Mouse (Mus musculus) left cerebral cortex, adult 2 months (tissue): ENCODE measurements around the gene Scn4b. TPM values are rescaled to one million over a fixed set of nuclear protein-coding genes. Genes with fewer than 3 reads are reported as not detected.

ENCODE experiments used
- DNase-seq, 2 experiments: peaks; one replicate each; pipeline ENCODE4 v3.0.0; 2021 to 2022; ENCODE audit warnings: low spot score in 2 of 2, mixed read lengths in 1 of 2; ENCODE audit errors: extremely low spot score in 1 of 2
- H3K27ac ChIP-seq: fragments of 200-600 bp; 2 replicates; pipeline ENCODE4 v1.8.1; 2022
- H3K4me3 ChIP-seq: fragments of 200-600 bp; 2 replicates; pipeline ENCODE4 v1.8.1; 2022
- CTCF ChIP-seq: fragments of 200-600 bp; IDR thresholded peaks from 2 replicates; pipeline ENCODE4 v1.8.1; 2022; ENCODE audit warnings: antibody characterized with exemption, mild to moderate bottlenecking, moderate library complexity
- intact Hi-C: fragments of 180-260 bp; cut with DNase I; formaldehyde crosslinking; loops from one replicate; pipeline ENCODE4 v1.15.1; 2025
- total RNA-seq, 2 experiments: library from RNA; stranded (reverse); gene quantifications; 2 replicates each; pipeline ENCODE4 v1.2.3; 2021

Scn4b gene
- total RNA-seq, 2 experiments from 2014 or later = 52.1 to 74.9 TPM

DNA sequence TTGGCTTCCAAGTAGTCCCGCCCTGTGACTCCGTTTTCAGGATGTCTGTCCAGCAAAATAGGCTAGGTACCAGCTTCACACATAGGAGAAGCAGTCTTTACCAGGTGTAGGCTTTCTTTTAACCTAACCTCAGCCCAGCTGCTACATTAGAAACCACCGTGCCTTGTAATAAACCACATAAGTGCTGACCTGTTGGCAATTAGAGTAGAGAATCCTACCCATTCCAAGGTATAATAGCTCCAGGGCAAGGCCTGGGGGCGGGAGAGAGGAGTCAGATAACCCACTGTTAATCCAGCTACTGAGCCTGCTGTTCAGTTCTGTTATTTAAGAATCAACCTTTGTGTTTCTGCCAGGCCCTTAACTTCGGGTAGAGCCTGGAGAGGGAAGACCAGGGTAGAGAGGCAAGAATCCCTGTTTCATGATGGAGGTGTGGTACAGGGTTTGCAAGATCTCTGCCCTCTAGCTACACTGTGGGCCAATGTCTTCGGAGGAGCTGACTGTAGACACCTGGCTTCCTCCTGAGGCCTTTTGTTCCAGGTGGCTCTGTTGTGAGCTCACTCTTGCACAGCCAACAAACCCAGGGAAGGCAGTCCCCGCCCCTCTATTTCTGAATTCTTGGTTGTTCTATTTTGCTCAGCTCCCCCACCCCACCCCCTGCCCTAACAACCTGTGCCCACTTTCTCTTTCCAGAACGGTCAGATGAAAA is 58.1 kb downstream of the Scn4b start:
- no peak for TF ChIP-seq CTCF
- Histone ChIP-seq H3K4me3 (no peak overlapping the region), H3K27ac (no peak overlapping the region)
- intact Hi-C loops = no loop called here
- DNase-seq = no peak

DNA sequence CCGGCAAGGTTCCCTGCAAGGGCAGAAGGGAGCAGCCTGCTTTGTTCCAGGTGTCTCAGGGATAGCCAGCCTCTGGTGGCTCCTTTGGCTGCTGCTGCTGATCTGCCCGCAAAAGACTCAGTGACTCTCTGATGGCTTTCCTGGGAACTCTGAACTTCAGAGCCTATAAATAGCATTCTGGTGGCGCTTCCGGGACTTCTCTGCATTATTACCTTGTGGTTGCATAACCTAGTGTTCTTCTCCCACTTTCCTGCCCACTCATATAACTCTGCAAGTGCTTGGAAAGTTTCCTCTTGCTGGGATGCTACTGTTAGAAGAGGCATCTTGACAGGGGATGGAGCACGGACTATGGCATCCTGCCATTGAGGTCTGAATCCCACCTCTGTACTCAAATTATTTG is 59.4 kb downstream of the Scn4b start:
- Histone ChIP-seq H3K4me3 (no peak overlapping the region), H3K27ac (no peak overlapping the region)
- intact Hi-C loops = no loop called here
- TF ChIP-seq CTCF = no peak
- DNase-seq = no peak

DNA sequence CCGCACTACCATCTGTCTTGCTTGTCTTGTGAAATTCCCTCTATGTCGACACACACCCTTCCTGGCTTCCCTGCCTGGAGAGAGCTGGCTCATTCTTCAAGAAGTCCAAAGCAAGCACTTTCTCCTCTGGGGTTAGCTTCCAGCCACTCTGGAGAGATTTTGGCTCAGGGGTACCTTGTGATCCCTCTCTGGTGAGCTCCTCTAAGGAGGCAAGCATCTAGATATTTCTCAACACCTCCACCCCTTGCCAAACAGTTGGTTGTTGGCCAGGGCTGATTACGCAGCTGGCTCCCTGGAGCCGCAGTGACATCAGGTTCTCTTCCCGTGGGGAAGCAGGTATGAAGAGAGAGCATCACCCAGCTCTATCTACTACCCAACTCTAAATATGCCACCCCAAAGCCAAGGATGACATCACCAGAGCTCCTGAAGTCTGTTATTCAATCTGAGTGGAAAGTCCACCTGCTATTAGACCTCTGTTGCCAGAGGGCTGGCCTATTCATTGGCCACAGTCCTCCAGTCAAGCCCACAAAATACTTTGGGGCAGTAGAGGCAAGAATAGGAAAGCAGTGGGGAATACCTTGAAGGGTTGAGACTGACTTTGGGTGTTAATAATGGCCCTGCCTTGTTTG is 63.2 kb downstream of the Scn4b start:
- H3K27ac ChIP-seq = no peak overlapping the region

DNA sequence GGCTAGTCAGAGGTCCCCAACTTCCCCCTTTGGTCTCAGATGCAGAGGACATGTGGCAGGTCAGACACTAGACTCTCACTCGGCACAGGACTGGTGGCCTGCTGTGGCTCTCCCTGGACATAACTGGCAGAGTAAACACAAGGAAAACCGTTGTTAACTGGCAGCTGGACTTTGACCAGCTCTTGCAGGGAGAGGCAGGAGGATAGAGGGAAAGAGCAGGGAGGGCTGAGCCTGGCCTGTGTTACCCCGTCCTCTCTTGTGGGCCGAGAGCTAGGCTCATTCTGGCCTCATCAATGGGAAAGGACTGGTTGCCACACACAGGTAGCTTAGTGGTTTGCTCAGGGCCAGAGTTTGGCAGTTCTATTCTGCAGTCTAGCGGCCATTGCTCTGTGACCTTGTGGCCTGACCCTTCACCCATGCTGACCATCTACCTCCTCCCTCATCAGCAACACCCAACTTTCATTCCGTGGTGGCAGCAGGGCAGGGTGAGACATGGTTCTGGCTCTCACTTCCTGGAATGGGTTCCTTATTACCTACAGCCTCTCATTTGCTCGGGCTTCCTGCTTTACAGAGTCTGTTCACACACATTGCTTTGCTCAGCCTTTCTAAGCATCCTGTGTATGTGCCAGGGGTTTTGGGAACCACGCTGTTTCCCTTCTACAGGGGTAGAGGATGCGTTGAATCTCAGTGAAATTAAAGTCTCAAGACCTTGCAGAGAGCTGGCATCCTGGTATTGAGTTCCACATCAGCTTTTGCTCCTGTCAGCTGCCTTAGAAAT is 64.0 kb downstream of the Scn4b start:
- DNase-seq = no peak
- Histone ChIP-seq H3K4me3 (no peak overlapping the region), H3K27ac (no peak overlapping the region)
- intact Hi-C loops = no loop called here
- no peak for TF ChIP-seq CTCF

More for the DNA sequence above, 63.2 kb downstream of the Scn4b start:
- H3K4me3 ChIP-seq = no peak overlapping the region
- DNase-seq = no peak
- TF ChIP-seq CTCF = no peak
- intact Hi-C loops = no loop called here

Other genes starting within 250 kb of the Scn4b start
- gene Atp5l, start 217.7 kb upstream of the Scn4b start, total RNA-seq = 100 to 1,000 TPM; 302 to 340 TPM
- gene Ube4a, start 172.8 kb upstream of the Scn4b start, total RNA-seq = 10 to 100 TPM; 66.4 to 68.0 TPM
- gene Cd3g, start 158.0 kb upstream of the Scn4b start, total RNA-seq = not detected
- not detected for gene Cd3d, start 156.6 kb upstream of the Scn4b start, total RNA-seq
- gene Cd3e, start 128.8 kb upstream of the Scn4b start, total RNA-seq = not detected
- 1 to 10 TPM; 1.2 to 1.9 TPM for gene Mpzl2, start 98.6 kb upstream of the Scn4b start, total RNA-seq
- 1 to 10 TPM; 3.9 to 5.0 TPM for gene Mpzl3, start 83.2 kb upstream of the Scn4b start, total RNA-seq
- under 1 TPM; 0.41 to 0.98 TPM for gene Jaml, start 59.2 kb upstream of the Scn4b start, total RNA-seq
- 100 to 1,000 TPM; 238 to 254 TPM for gene Scn2b, start 20.6 kb upstream of the Scn4b start, total RNA-seq
- under 1 TPM; 0.63 to 0.75 TPM for gene BC049352, start 43.6 kb downstream of the Scn4b start, total RNA-seq
- not detected for gene Tmprss4, start 65.7 kb downstream of the Scn4b start, total RNA-seq
- 1 to 10 TPM; 3.0 to 3.3 TPM for gene Il10ra, start 130.8 kb downstream of the Scn4b start, total RNA-seq
- gene Tmprss13, start 180.7 kb downstream of the Scn4b start, total RNA-seq = not detected
- 100 to 1,000 TPM; 106 to 107 TPM for gene Fxyd6, start 231.8 kb downstream of the Scn4b start, total RNA-seq